Mouse (Mus musculus) thymus, postnatal 4 days (tissue): Measurements from ENCODE around the gene Bmi1.

ENCODE experiments used
- DNase-seq: peaks from one replicate; pipeline ENCODE4 v3.0.0; 2021

Bmi1 gene

GRCm38 (mm10) chr2:18734394-18735127, 57.7 kb downstream of the Bmi1 start:
- peak; percentile 38 for DNase-seq
